Mouse (Mus musculus): ENCODE data around the gene 2310022A10Rik.

2310022A10Rik gene

GRCm38 (mm10) chr7:27552931-27553513 is at the start of gene 2310022A10Rik, which contains the start of gene Pld3:
2310022A10Rik (plus strand) TSS chr7:27553233.
Pld3 (minus strand) TSS chr7:27553218.
- peak; percentile 96 to 98 for DNase-seq (ENCODE audit: low spot score in 2 of 2)

- no peak for DNase-seq (ENCODE audit: low spot score in 2 of 2)
Observed at GRCm38 (mm10) chr7:27506765-27507370, 46.2 kb upstream of the 2310022A10Rik start.

GRCm38 (mm10) chr7:27507711-27508647 is 45.1 kb upstream of the 2310022A10Rik start:
- DNase-seq (ENCODE audit: low spot score in 2 of 2), result peak; percentile 79 to 94

- peak in 1 of 2 experiments; percentile 56 for DNase-seq (ENCODE audit: low spot score in 2 of 2)
Observed at GRCm38 (mm10) chr7:27508648-27509005, 44.4 kb upstream of the 2310022A10Rik start.

GRCm38 (mm10) chr7:27510809-27511208 is 42.2 kb upstream of the 2310022A10Rik start:
- no peak for DNase-seq (ENCODE audit: low spot score in 2 of 2)

GRCm38 (mm10) chr7:27514961-27515360 is 38.1 kb upstream of the 2310022A10Rik start:
- DNase-seq (ENCODE audit: low spot score in 2 of 2), result no peak

- DNase-seq (ENCODE audit: low spot score in 2 of 2), result no peak
Observed at GRCm38 (mm10) chr7:27518314-27518713, 34.7 kb upstream of the 2310022A10Rik start.

- DNase-seq (ENCODE audit: low spot score in 2 of 2), result no peak
Observed at GRCm38 (mm10) chr7:27520104-27520503, 32.9 kb upstream of the 2310022A10Rik start.

GRCm38 (mm10) chr7:27520599-27520998 is 32.4 kb upstream of the 2310022A10Rik start:
- no peak for DNase-seq (ENCODE audit: low spot score in 2 of 2)

- no peak for DNase-seq (ENCODE audit: low spot score in 2 of 2)
Observed at GRCm38 (mm10) chr7:27522967-27523366, 30.1 kb upstream of the 2310022A10Rik start, which contains the start of gene Hipk4. Hipk4 (plus strand) TSS chr7:27523267.

- DNase-seq (ENCODE audit: low spot score in 2 of 2), result no peak
Observed at GRCm38 (mm10) chr7:27523805-27524204, 29.2 kb upstream of the 2310022A10Rik start.

- DNase-seq (ENCODE audit: low spot score in 2 of 2), result peak in 1 of 2 experiments; percentile 75
Observed at GRCm38 (mm10) chr7:27526039-27526827, 26.8 kb upstream of the 2310022A10Rik start.

GRCm38 (mm10) chr7:27529070-27529469 is 24.0 kb upstream of the 2310022A10Rik start:
- no peak for DNase-seq (ENCODE audit: low spot score in 2 of 2)

GRCm38 (mm10) chr7:27530937-27531336 is 22.1 kb upstream of the 2310022A10Rik start:
- DNase-seq (ENCODE audit: low spot score in 2 of 2), result no peak

- no peak for DNase-seq (ENCODE audit: low spot score in 2 of 2)
Observed at GRCm38 (mm10) chr7:27531707-27532106, 21.3 kb upstream of the 2310022A10Rik start.

GRCm38 (mm10) chr7:27532480-27533050 is 20.5 kb upstream of the 2310022A10Rik start:
- DNase-seq (ENCODE audit: low spot score in 2 of 2), result no peak

- DNase-seq (ENCODE audit: low spot score in 2 of 2), result no peak
Observed at GRCm38 (mm10) chr7:27535386-27535785, 17.6 kb upstream of the 2310022A10Rik start.

- no peak for DNase-seq (ENCODE audit: low spot score in 2 of 2)
Observed at GRCm38 (mm10) chr7:27536618-27537017, 16.4 kb upstream of the 2310022A10Rik start.

- DNase-seq (ENCODE audit: low spot score in 2 of 2), result no peak
Observed at GRCm38 (mm10) chr7:27537998-27538397, 15.0 kb upstream of the 2310022A10Rik start.

GRCm38 (mm10) chr7:27538797-27539196 is 14.2 kb upstream of the 2310022A10Rik start:
- no peak for DNase-seq (ENCODE audit: low spot score in 2 of 2)

GRCm38 (mm10) chr7:27540521-27540920 is 12.5 kb upstream of the 2310022A10Rik start:
- no peak for DNase-seq (ENCODE audit: low spot score in 2 of 2)

Data from left cerebral cortex, adult 9 months (tissue).